Mouse (Mus musculus) spleen, adult 2 months (tissue): ENCODE measurements around the gene Isca1.
"Not testable (repeated sequence)": the region's sequence is repeated elsewhere in the genome, so short reads cannot be mapped to it uniquely, and the experiment has no call there.

Source experiments
- CTCF ChIP-seq: fragments of 200-500 bp; IDR thresholded peaks from 2 replicates; pipeline ENCODE4 v1.5.1; 2011; ENCODE audit warnings: mild to moderate bottlenecking, inconsistent platforms; ENCODE audit not compliant: insufficient read depth, insufficient read length, insufficient replicate concordance; ENCODE audit errors: extremely low read depth
- POLR2A ChIP-seq: fragments of 200-500 bp; IDR thresholded peaks from 2 replicates; pipeline ENCODE4 v1.6.1; 2011; ENCODE audit warnings: low read depth, low read length, inconsistent platforms

DNA sequence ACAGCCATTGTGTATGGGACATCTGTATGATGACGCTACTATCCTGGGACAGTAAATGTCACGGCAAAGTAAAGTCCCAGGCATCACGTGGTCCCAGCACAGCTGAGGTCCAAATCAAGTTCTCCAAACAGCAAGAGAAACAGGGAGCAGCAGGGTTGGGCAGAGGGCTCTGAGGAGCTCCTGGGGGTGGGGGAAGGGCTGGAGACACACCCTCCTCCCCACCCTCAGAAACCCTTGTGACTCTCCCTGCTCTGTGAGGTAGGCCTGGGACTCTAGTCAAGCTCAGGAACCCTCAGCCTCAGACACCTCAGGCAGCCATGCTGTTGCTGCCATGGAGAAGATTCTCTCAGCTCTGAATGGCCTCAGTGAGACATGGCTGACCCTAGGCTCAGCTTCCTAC is 57.6 kb downstream of the Isca1 start, which contains the start of gene Spata31d1b:
- not testable (repeated sequence) for TF ChIP-seq POLR2A, CTCF
